9 mouse cellular contexts compared by ENCODE assay signal in genomic region chr2:153609058-153609457, GRCm38 (mm10). TPM values are rescaled to one million over a fixed set of nuclear protein-coding genes. Genes with fewer than 3 reads are reported as not detected.
A peak's percentile ranks its signal among the peaks of the same experiment; 100 is the strongest.
DNase-seq lines count a peak whose midpoint lies in the region; ATAC-seq and TF ChIP-seq lines count a peak whose summit lies in the region.
"Had no signal": no experiment of that assay in that cellular context is flagged by ENCODE, and none has a peak within 500 bp of the region (broad histone marks: within the 10 kb centered on the region; RNA-seq: fewer than 3 reads in every experiment).

No protein-coding gene starts in this region.

- H3K9ac ChIP-seq in forebrain, embryonic 13.5 days, result no peak overlapping the region
- H3K9ac ChIP-seq in forebrain, embryonic 16.5 days (replicated peaks; ENCODE audit: low read depth, low read length), result no peak overlapping the region
- peak overlapping the region; percentile 51; the same call in 1 of the 2 replicates for H3K9ac ChIP-seq in liver, embryonic 14.5 days (replicated peaks)

- WGBS in forebrain, embryonic 13.5 days, result 68% methylated on average over 8 of the region's 8 CpGs
- 60% methylated on average over 8 of the region's 8 CpGs for WGBS in forebrain, embryonic 16.5 days
- 69% methylated on average over 8 of the region's 8 CpGs for WGBS in liver, embryonic 14.5 days (ENCODE audit: insufficient replicate concordance)

- no peak for ATAC-seq in forebrain, embryonic 13.5 days
- ATAC-seq in forebrain, embryonic 16.5 days, result no peak
- no peak for ATAC-seq in megakaryocyte, adult 5-6 weeks (ENCODE audit: poor library complexity, severe bottlenecking)
- ATAC-seq in liver, embryonic 14.5 days (ENCODE audit: insufficient read depth), result no peak

- no peak overlapping the region for H3K4me2 ChIP-seq in forebrain, embryonic 13.5 days
- H3K4me2 ChIP-seq in forebrain, embryonic 16.5 days (ENCODE audit: low read length), result no peak overlapping the region
- peak overlapping the region; percentile 51 for H3K4me2 ChIP-seq in liver, embryonic 14.5 days (ENCODE audit: low read depth)

- H3K27ac ChIP-seq in forebrain, embryonic 13.5 days, result peak overlapping the region; percentile 51; the same call in 1 of the 2 replicates
- H3K27ac ChIP-seq in forebrain, embryonic 16.5 days (ENCODE audit: low read length), result no peak overlapping the region
- H3K27ac ChIP-seq in liver, embryonic 14.5 days, result peak overlapping the region; percentile 93

- no peaks in the 10 kb centered on the region for H3K27me3 ChIP-seq in forebrain, embryonic 13.5 days
- no peaks in the 10 kb centered on the region for H3K27me3 ChIP-seq in forebrain, embryonic 16.5 days (replicated peaks; ENCODE audit: control insufficient read depth, insufficient read depth, low read length)
- no peaks in the 10 kb centered on the region for H3K27me3 ChIP-seq in megakaryocyte, embryonic 14.5 days (replicated peaks)
- no peaks in the 10 kb centered on the region for H3K27me3 ChIP-seq in liver, embryonic 14.5 days (ENCODE audit: control insufficient read depth, insufficient read depth, low read length)
- H3K27me3 ChIP-seq: CH12.LX had no signal

- H3K4me1 ChIP-seq in forebrain, embryonic 13.5 days, result peaks cover 42% of the 10 kb centered on the region
- peaks cover 42% of the 10 kb centered on the region for H3K4me1 ChIP-seq in forebrain, embryonic 16.5 days (replicated peaks; ENCODE audit: control insufficient read depth, insufficient read depth, low read length)
- H3K4me1 ChIP-seq in megakaryocyte, embryonic 14.5 days, result peaks cover 100% of the 10 kb centered on the region
- H3K4me1 ChIP-seq in liver, embryonic 14.5 days (replicated peaks; ENCODE audit: control insufficient read depth in 2 of 2, insufficient read depth in 2 of 2, low read length in 1 of 2), result peaks cover 43 to 50% of the 10 kb centered on the region in 2 experiments

- H3K4me3 ChIP-seq in forebrain, embryonic 13.5 days, result no peak overlapping the region
- no peak overlapping the region for H3K4me3 ChIP-seq in forebrain, embryonic 16.5 days (replicated peaks; ENCODE audit: low read length)
- H3K4me3 ChIP-seq in megakaryocyte, embryonic 14.5 days (replicated peaks), result peak overlapping the region; percentile 56
- no peak overlapping the region for H3K4me3 ChIP-seq in liver, embryonic 14.5 days (ENCODE audit: insufficient read depth in 1 of 2, low read depth in 2 of 2, low read length in 2 of 2)

- intact Hi-C loops in heart, postnatal 36 days (cut with DNase I), result no loop called here

- TF ChIP-seq EP300 in liver, embryonic 14.5 days (IDR thresholded peaks at IDR 0.05; ENCODE audit: low read depth), result no peak

- H3K9me3 ChIP-seq in forebrain, embryonic 13.5 days (replicated peaks), result no peaks in the 10 kb centered on the region
- H3K9me3 ChIP-seq in forebrain, embryonic 16.5 days (ENCODE audit: control insufficient read depth, low read length), result no peaks in the 10 kb centered on the region
- no peaks in the 10 kb centered on the region for H3K9me3 ChIP-seq in megakaryocyte, embryonic 14.5 days
- H3K9me3 ChIP-seq in liver, embryonic 14.5 days (ENCODE audit: control insufficient read depth, low read length), result no peaks in the 10 kb centered on the region

- no peaks in the 10 kb centered on the region for H3K36me3 ChIP-seq in forebrain, embryonic 13.5 days (ENCODE audit: poor library complexity, severe bottlenecking)
- H3K36me3 ChIP-seq in forebrain, embryonic 16.5 days (ENCODE audit: control insufficient read depth, insufficient read depth), result no peaks in the 10 kb centered on the region
- H3K36me3 ChIP-seq in megakaryocyte, embryonic 14.5 days (replicated peaks; ENCODE audit: low read length), result peaks cover 3% of the 10 kb centered on the region
- H3K36me3 ChIP-seq in liver, embryonic 14.5 days (replicated peaks; ENCODE audit: control insufficient read depth, insufficient read depth, low read depth), result no peaks in the 10 kb centered on the region

- DNase-seq in cerebellum, postnatal 14 days, result peak; percentile 59 to 62
- no peak for DNase-seq in liver, embryonic 14.5 days (ENCODE audit: low read depth in 3 of 3, low spot score in 3 of 3)
- DNase-seq in embryo, embryonic 10.5 days (ENCODE audit: low spot score), result no peak
- no peak for DNase-seq in heart, postnatal 36 days

- no peak for TF ChIP-seq CTCF in liver, embryonic 14.5 days (IDR thresholded peaks at IDR 0.05; ENCODE audit: low read depth)

RNA-seq across cellular contexts. Expression of gene Commd7, which starts 23.5 kb away (rescaled TPM):
- polyA plus RNA-seq in forebrain, embryonic 13.5 days (2015; fragmentation: Nextera tagmentation; extraction: Ambion mirVana), result 80.2 and 81.1 TPM in 2 replicates
- 99.8 and 108 TPM in 2 replicates for polyA plus RNA-seq in forebrain, embryonic 16.5 days (2015; fragmentation: Nextera tagmentation; extraction: Ambion mirVana)
- 17.9 and 24.1 TPM in 2 replicates for polyA plus RNA-seq in megakaryocyte, embryonic 14.5 days (2012; ENCODE audit: insufficient read depth, low replicate concordance)
- 41.6 and 47.2 TPM in 2 replicates for total RNA-seq in megakaryocyte, adult 5-6 weeks (2015)
- 30.3 and 34.1 TPM in 2 replicates for total RNA-seq in megakaryocyte, adult 5-6 weeks (2017)
- polyA plus RNA-seq in liver, embryonic 14.5 days (2012; rRNA removed), result 5.4 and 9.5 TPM in 2 replicates
- 24.9 and 25.4 TPM in 2 replicates for polyA plus RNA-seq in liver, embryonic 14.5 days (2014; fragmentation: Nextera tagmentation; extraction: Ambion mirVana)
- 10 to 100 TPM; 11.0 to 12.2 TPM for total RNA-seq in heart, postnatal 36 days (2021)

RNA-seq across cellular contexts. Expression of gene Dnmt3b, which starts 40.2 kb away (rescaled TPM):
- 4.1 and 4.8 TPM in 2 replicates for polyA plus RNA-seq in forebrain, embryonic 13.5 days (2015; fragmentation: Nextera tagmentation; extraction: Ambion mirVana)
- polyA plus RNA-seq in forebrain, embryonic 16.5 days (2015; fragmentation: Nextera tagmentation; extraction: Ambion mirVana), result 3.1 and 3.4 TPM in 2 replicates
- polyA plus RNA-seq in megakaryocyte, embryonic 14.5 days (2012; ENCODE audit: insufficient read depth, low replicate concordance), result 20.5 and 26.4 TPM in 2 replicates
- 1.3 and 2.5 TPM in 2 replicates for total RNA-seq in megakaryocyte, adult 5-6 weeks (2015)
- total RNA-seq in megakaryocyte, adult 5-6 weeks (2017), result 2.8 and 3.6 TPM in 2 replicates
- 2.2 and 2.8 TPM in 2 replicates for polyA plus RNA-seq in liver, embryonic 14.5 days (2012; rRNA removed)
- polyA plus RNA-seq in liver, embryonic 14.5 days (2014; fragmentation: Nextera tagmentation; extraction: Ambion mirVana), result 4.1 and 4.3 TPM in 2 replicates
- 1 to 10 TPM; 1.1 to 1.2 TPM for total RNA-seq in heart, postnatal 36 days (2021)

Comparison
In these comparisons a context has a peak if more than half of its experiments do, and no peak if none do; other contexts are left out.
1. DNase-seq: peak in cerebellum, postnatal 14 days (2 of 2); none in liver, embryonic 14.5 days (0 of 3), embryo, embryonic 10.5 days (single experiment) and heart, postnatal 36 days (0 of 2).